Mouse (Mus musculus) myocyte (in vitro differentiated cells): Measurements from ENCODE around the gene Aff1.

Experiments used
- CEBPB ChIP-seq: IDR thresholded peaks from 2 replicates; pipeline ENCODE4 v1.6.1; 2011; ENCODE audit warnings: mild to moderate bottlenecking, moderate library complexity; ENCODE audit not compliant: poor library complexity, insufficient read depth, severe bottlenecking
- E2F4 ChIP-seq: IDR thresholded peaks from one replicate; pipeline ENCODE4 v1.6.1; 2011; ENCODE audit warnings: mild to moderate bottlenecking, control low read depth, moderate library complexity; ENCODE audit not compliant: insufficient read depth
- MAX ChIP-seq: IDR thresholded peaks from one replicate; pipeline ENCODE4 v1.6.1; 2011; ENCODE audit warnings: low read depth, mild to moderate bottlenecking, control low read depth
- MYOD1 ChIP-seq, 3 experiments: IDR thresholded peaks; one replicate each; pipeline ENCODE4 v1.6.1; 2011; ENCODE audit warnings: control low read depth in 2 of 3, low read depth in 2 of 3, mild to moderate bottlenecking in 2 of 3, moderate library complexity in 1 of 3; ENCODE audit not compliant: insufficient read length in 2 of 3, control insufficient read depth in 1 of 3
- MYOG ChIP-seq, 3 experiments: IDR thresholded peaks; one replicate each; pipeline ENCODE4 v1.6.1; 2011; ENCODE audit warnings: control low read depth in 2 of 3, low read depth in 2 of 3, mild to moderate bottlenecking in 2 of 3; ENCODE audit not compliant: insufficient read length in 2 of 3, control insufficient read depth in 1 of 3, insufficient read depth in 1 of 3
- POLR2A ChIP-seq: IDR thresholded peaks from one replicate; pipeline ENCODE4 v1.6.1; 2011; ENCODE audit warnings: low read depth, mild to moderate bottlenecking, control low read depth, moderate library complexity; ENCODE audit not compliant: insufficient read length
- POLR2AphosphoS2 ChIP-seq: IDR thresholded peaks from one replicate; pipeline ENCODE4 v1.6.1; 2011; ENCODE audit warnings: low read depth, control low read depth; ENCODE audit not compliant: insufficient read length
- REST ChIP-seq: IDR thresholded peaks from one replicate; pipeline ENCODE4 v1.6.1; 2011; ENCODE audit warnings: mild to moderate bottlenecking, control low read depth, moderate library complexity; ENCODE audit not compliant: insufficient read depth, insufficient read length
- SRF ChIP-seq: IDR thresholded peaks from one replicate; pipeline ENCODE4 v1.6.1; 2011; ENCODE audit warnings: low read depth; ENCODE audit not compliant: control insufficient read depth, insufficient read length
- TCF12 ChIP-seq: IDR thresholded peaks from one replicate; pipeline ENCODE4 v1.6.1; 2011; ENCODE audit warnings: mild to moderate bottlenecking, control low read depth; ENCODE audit not compliant: poor library complexity, insufficient read depth, severe bottlenecking
- TCF3 ChIP-seq: IDR thresholded peaks from one replicate; pipeline ENCODE4 v1.6.1; 2011; ENCODE audit warnings: low read depth, control low read depth; ENCODE audit not compliant: insufficient read length
- USF1 ChIP-seq: IDR thresholded peaks from one replicate; pipeline ENCODE4 v1.6.1; 2011; ENCODE audit warnings: low read depth, mild to moderate bottlenecking, control low read depth, moderate library complexity

DNA sequence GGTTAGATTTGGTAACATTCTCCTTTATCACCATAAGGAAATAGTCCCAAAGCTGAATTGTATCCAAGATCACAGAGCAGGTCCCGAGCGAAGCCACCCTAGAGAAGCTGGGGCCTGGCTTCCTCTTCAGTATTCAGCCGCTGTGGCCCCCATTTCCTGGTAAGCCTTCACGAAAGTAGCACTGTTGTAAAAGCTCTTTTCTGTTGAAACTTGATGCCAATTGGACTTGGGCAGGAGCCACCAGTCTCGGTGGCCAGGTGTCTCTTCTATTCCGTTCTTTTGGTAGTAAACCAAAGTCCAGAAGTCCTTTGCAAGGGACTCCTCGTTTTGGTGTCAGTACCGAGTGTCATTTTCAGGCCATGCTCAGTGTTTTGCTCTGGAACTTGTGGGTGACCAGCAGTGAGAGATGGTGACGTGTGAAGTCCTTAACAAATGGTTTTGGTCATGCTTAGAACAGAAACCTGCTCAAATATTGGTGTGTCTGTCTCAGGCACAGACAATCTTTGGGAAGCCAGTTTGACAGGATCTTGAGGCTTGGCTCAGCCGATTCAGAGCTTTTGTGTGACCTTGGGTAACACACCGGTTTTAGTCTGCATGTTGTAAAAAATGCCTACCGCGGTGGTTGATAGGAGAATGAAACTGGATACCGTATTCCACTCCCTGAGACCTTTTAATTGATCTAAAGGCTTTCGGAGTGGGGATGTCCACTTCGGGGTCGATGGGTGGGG is 114.8 kb downstream of the Aff1 start:
- TF ChIP-seq POLR2A, result no peak
- no peak for TF ChIP-seq MYOG (IDR thresholded peaks at IDR 0.05; ENCODE audit: control insufficient read depth in 1 of 3, insufficient read depth in 1 of 3, insufficient read length in 2 of 3, low read depth in 2 of 3)
- no peak for TF ChIP-seq CEBPB
- no peak for TF ChIP-seq USF1
- TF ChIP-seq MYOD1 (IDR thresholded peaks at IDR 0.05; ENCODE audit: control insufficient read depth in 1 of 3, insufficient read length in 2 of 3, low read depth in 2 of 3), result no peak
- TF ChIP-seq MAX, result no peak
- no peak for TF ChIP-seq POLR2AphosphoS2
- no peak for TF ChIP-seq E2F4
- no peak for TF ChIP-seq REST
- TF ChIP-seq TCF3, result no peak
- TF ChIP-seq SRF, result no peak
- TF ChIP-seq TCF12, result no peak
